ENCODE assay signal across 19 mouse cellular contexts in the genomic region with DNA sequence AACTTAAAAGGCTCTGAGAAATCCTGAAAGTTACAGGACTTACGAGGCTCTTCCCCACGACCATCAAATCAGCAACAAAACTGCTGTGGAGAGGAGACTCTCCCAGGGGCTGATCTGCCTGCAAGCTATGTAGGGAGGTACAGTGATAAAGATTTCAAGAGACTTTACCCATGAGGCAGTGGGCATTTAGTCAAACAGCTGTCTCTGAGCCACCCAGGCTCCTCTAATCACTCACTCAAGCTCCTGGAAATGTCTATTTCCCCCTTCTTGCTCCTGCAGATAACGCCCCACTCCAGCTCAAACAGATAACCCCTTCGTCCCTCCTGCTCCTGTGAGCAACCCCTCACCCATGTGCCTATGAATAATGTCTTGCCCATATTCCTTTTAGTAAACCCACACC.
A peak's percentile ranks its signal among the peaks of the same experiment; 100 is the strongest.
DNase-seq lines count a peak whose midpoint lies in the region; ATAC-seq and TF ChIP-seq lines count a peak whose summit lies in the region.
"Had no signal": no experiment of that assay in that cellular context is flagged by ENCODE, and none has a peak within 500 bp of the region (broad histone marks: within the 10 kb centered on the region; RNA-seq: fewer than 3 reads in every experiment).

No protein-coding gene starts in this region.

- H3K27me3 ChIP-seq in MEL (ENCODE audit: control insufficient read depth in 1 of 2, insufficient read depth in 2 of 2, low read length in 2 of 2): no peaks in the 10 kb centered on the region
- no peaks in the 10 kb centered on the region for H3K27me3 ChIP-seq in liver, embryonic 13.5 days
- no peaks in the 10 kb centered on the region for H3K27me3 ChIP-seq in cerebellum, adult 2 months (ENCODE audit: control insufficient read depth, insufficient read depth, low read length)
- H3K27me3 ChIP-seq: embryonic facial prominence, embryonic 12.5 days; forebrain, embryonic 15.5 days; heart, embryonic 13.5 days; intestine, embryonic 15.5 days; Patski had no signal

- H3K79me2 ChIP-seq in MEL (ENCODE audit: control insufficient read depth, insufficient read depth, low read length, poor library complexity): no peaks in the 10 kb centered on the region

- TF ChIP-seq EP300 in MEL (IDR thresholded peaks at IDR 0.05; ENCODE audit: low read depth in 1 of 2, low read length in 2 of 2): peak in 1 of 2 experiments; percentile 39; a peak in 1 of 4 replicates

- WGBS in liver, embryonic 13.5 days (ENCODE audit: insufficient replicate concordance): 21% methylated on average over 4 of the region's 4 CpGs
- WGBS in cerebellum, adult 2 months: 95% methylated on average over 4 of the region's 4 CpGs

- intact Hi-C loops in gastrocnemius, postnatal 36 days (cut with DNase I): no loop called here

- no peak overlapping the region for H3K4me3 ChIP-seq in MEL (ENCODE audit: control insufficient read depth in 1 of 2, insufficient read depth in 1 of 2, low read depth in 2 of 2, low read length in 2 of 2)
- no peak overlapping the region for H3K4me3 ChIP-seq in liver, embryonic 13.5 days (replicated peaks)
- no peak overlapping the region for H3K4me3 ChIP-seq in cerebellum, adult 2 months (replicated peaks; ENCODE audit: insufficient read depth, low read depth, low read length)
- H3K4me3 ChIP-seq: embryonic facial prominence, embryonic 12.5 days; forebrain, embryonic 15.5 days; heart, embryonic 13.5 days; intestine, embryonic 15.5 days had no signal

- ATAC-seq in liver, embryonic 13.5 days (ENCODE audit: low read depth): peak; percentile 96
- ATAC-seq: activated CD4-positive, CD25-positive, alpha-beta regulatory T cell, adult 4 months; forebrain, embryonic 15.5 days; intestine, embryonic 15.5 days; Patski had no signal

- no peak overlapping the region for H3K4me2 ChIP-seq in liver, embryonic 13.5 days
- H3K4me2 ChIP-seq: embryonic facial prominence, embryonic 12.5 days; forebrain, embryonic 15.5 days; heart, embryonic 13.5 days; hindbrain, embryonic 14.5 days; intestine, embryonic 15.5 days had no signal

- H3K27ac ChIP-seq in MEL (ENCODE audit: control insufficient read depth, low read depth, low read length): no peak overlapping the region
- H3K27ac ChIP-seq in liver, embryonic 13.5 days: no peak overlapping the region
- no peak overlapping the region for H3K27ac ChIP-seq in cerebellum, adult 2 months (ENCODE audit: insufficient read depth, low read length)
- H3K27ac ChIP-seq: embryonic facial prominence, embryonic 12.5 days; forebrain, embryonic 15.5 days; heart, embryonic 13.5 days; hindbrain, embryonic 14.5 days; intestine, embryonic 15.5 days had no signal

- no peak overlapping the region for H3K9ac ChIP-seq in MEL (ENCODE audit: control insufficient read depth, low read depth, low read length, poor library complexity, severe bottlenecking)
- no peak overlapping the region for H3K9ac ChIP-seq in liver, embryonic 13.5 days
- H3K9ac ChIP-seq: embryonic facial prominence, embryonic 12.5 days; forebrain, embryonic 15.5 days; heart, embryonic 13.5 days; hindbrain, embryonic 14.5 days; intestine, embryonic 15.5 days had no signal

- no peaks in the 10 kb centered on the region; a peak in 1 of 4 replicates for H3K36me3 ChIP-seq in MEL (ENCODE audit: control insufficient read depth in 1 of 2, insufficient read depth in 2 of 2, low read length in 2 of 2)
- H3K36me3 ChIP-seq in liver, embryonic 13.5 days: no peaks in the 10 kb centered on the region
- H3K36me3 ChIP-seq: embryonic facial prominence, embryonic 12.5 days; forebrain, embryonic 15.5 days; heart, embryonic 13.5 days; intestine, embryonic 15.5 days had no signal

- peak; percentile 28 for DNase-seq in MEL (ENCODE audit: low read depth, low spot score)
- DNase-seq in c-Kit-positive CD71-positive TER-119-negative erythroid progenitor cells, embryonic 14.5 days (ENCODE audit: low read depth): peak; percentile 11
- DNase-seq in liver, embryonic 13.5 days: peak; percentile 4
- DNase-seq in yolk sac, embryonic 10.5 days (ENCODE audit: low spot score): peak; percentile 9
- DNase-seq in cerebellum, adult 2 months: no peak
- no peak for DNase-seq in thymus, postnatal 10 days (ENCODE audit: low spot score in 2 of 2)
- no peak for DNase-seq in gastrocnemius, postnatal 36 days
- DNase-seq: adrenal gland, postnatal 14 days; cerebellum, adult 9-10 months; cerebellum, postnatal 25 days; gastrocnemius, postnatal 14 days; heart, postnatal 36 days had no signal

- no peak for TF ChIP-seq POLR2A in MEL (IDR thresholded peaks at IDR 0.05; ENCODE audit: control insufficient read depth in 1 of 2, insufficient read depth in 1 of 2, low read depth in 1 of 2, low read length in 2 of 2, poor library complexity in 1 of 2)
- TF ChIP-seq POLR2A in cerebellum, adult 2 months (IDR thresholded peaks at IDR 0.05; ENCODE audit: borderline replicate concordance, insufficient read depth, low read length): no peak

- no peak for TF ChIP-seq CTCF in MEL (IDR thresholded peaks at IDR 0.05 in 2 of 3, conservative IDR thresholded peaks at IDR 0.05 in 1 of 3; ENCODE audit: control insufficient read depth in 1 of 3, insufficient read depth in 1 of 3, low read depth in 2 of 3, low read length in 3 of 3, poor library complexity in 1 of 3, severe bottlenecking in 1 of 3)
- TF ChIP-seq CTCF in cerebellum, adult 2 months (IDR thresholded peaks at IDR 0.05; ENCODE audit: borderline replicate concordance, insufficient read depth, low read depth, low read length): no peak

- TF ChIP-seq RAD21 in MEL (IDR thresholded peaks at IDR 0.05; ENCODE audit: low read depth, low read length): no peak

- H3K9me3 ChIP-seq in MEL (replicated peaks; ENCODE audit: insufficient read depth, low read length): no peaks in the 10 kb centered on the region
- no peaks in the 10 kb centered on the region for H3K9me3 ChIP-seq in liver, embryonic 13.5 days (replicated peaks)
- H3K9me3 ChIP-seq: embryonic facial prominence, embryonic 12.5 days; forebrain, embryonic 15.5 days; heart, embryonic 13.5 days; intestine, embryonic 15.5 days had no signal

- H3K4me1 ChIP-seq in MEL (ENCODE audit: control insufficient read depth in 1 of 2, insufficient read depth in 2 of 2, low read length in 2 of 2): peaks cover 4 to 8% of the 10 kb centered on the region in 2 experiments; a peak in 1 of 4 replicates
- peaks cover 20% of the 10 kb centered on the region for H3K4me1 ChIP-seq in liver, embryonic 13.5 days (replicated peaks)
- no peaks in the 10 kb centered on the region for H3K4me1 ChIP-seq in cerebellum, adult 2 months (ENCODE audit: control insufficient read depth, insufficient read depth, low read length)
- H3K4me1 ChIP-seq: embryonic facial prominence, embryonic 12.5 days; heart, embryonic 13.5 days; intestine, embryonic 15.5 days had no signal

TF ChIP-seq in MEL, 35 proteins besides CTCF, POLR2A, EP300 and RAD21:
- TF ChIP-seq TCF12 (IDR thresholded peaks at IDR 0.05; ENCODE audit: low read depth, low read length) (peak; percentile 60; the same call in 1 of the 2 replicates), ZNF384 (IDR thresholded peaks at IDR 0.05; ENCODE audit: low read depth, low read length) (no peak), JUND (IDR thresholded peaks at IDR 0.05; ENCODE audit: low read depth, low read length) (no peak), CHD2 (IDR thresholded peaks at IDR 0.05; ENCODE audit: low read length) (no peak), USF2 (IDR thresholded peaks at IDR 0.05; ENCODE audit: borderline replicate concordance in 1 of 2, insufficient read depth in 1 of 2, low read depth in 1 of 2, low read length in 2 of 2) (no peak), GATA1 (IDR thresholded peaks at IDR 0.05; ENCODE audit: low read depth, low read length) (peak; percentile 37), MYB (IDR thresholded peaks at IDR 0.05; ENCODE audit: low read depth, low read length) (no peak), BHLHE40 (IDR thresholded peaks at IDR 0.05; ENCODE audit: borderline replicate concordance, low read depth, low read length) (no peak), TBP (IDR thresholded peaks at IDR 0.05; ENCODE audit: low read depth, low read length) (no peak), USF1 (IDR thresholded peaks at IDR 0.05; ENCODE audit: low read depth, low read length) (no peak), ZMIZ1 (IDR thresholded peaks at IDR 0.05; ENCODE audit: low read depth, low read length) (no peak), UBTF (IDR thresholded peaks at IDR 0.05; ENCODE audit: borderline replicate concordance, insufficient read depth, low read depth, low read length) (no peak), CHD1 (IDR thresholded peaks at IDR 0.05; ENCODE audit: low read depth, low read length) (no peak), TAL1 (IDR thresholded peaks at IDR 0.05; ENCODE audit: low read length) (peak; percentile 32; the same call in 1 of the 2 replicates), ZC3H11A (IDR thresholded peaks at IDR 0.05; ENCODE audit: low read depth, low read length) (no peak), ZKSCAN1 (IDR thresholded peaks at IDR 0.05; ENCODE audit: low read depth, low read length) (no peak), MAFK (IDR thresholded peaks at IDR 0.05; ENCODE audit: borderline replicate concordance, low read depth, low read length) (no peak), GABPA (IDR thresholded peaks at IDR 0.05; ENCODE audit: low read depth, low read length) (no peak), MAZ (IDR thresholded peaks at IDR 0.05; ENCODE audit: low read depth, low read length) (no peak), SIN3A (IDR thresholded peaks at IDR 0.05; ENCODE audit: low read length) (no peak), MYC (IDR thresholded peaks at IDR 0.05; ENCODE audit: low read depth, low read length) (no peak), MEF2A (IDR thresholded peaks at IDR 0.05; ENCODE audit: extremely low read depth, insufficient replicate concordance, low read depth, low read length, poor library complexity, severe bottlenecking) (no peak), NELFE (IDR thresholded peaks at IDR 0.05; ENCODE audit: low read depth, low read length) (no peak), SMC3 (IDR thresholded peaks at IDR 0.05; ENCODE audit: low read depth, low read length) (no peak), ELF1 (IDR thresholded peaks at IDR 0.05; ENCODE audit: low read depth, low read length) (no peak), ETS1 (IDR thresholded peaks at IDR 0.05; ENCODE audit: low read depth, low read length) (peak; percentile 42; the same call in 1 of the 2 replicates), POLR2AphosphoS5 (IDR thresholded peaks at IDR 0.05; ENCODE audit: borderline replicate concordance, low read depth, low read length) (no peak), KAT2A (conservative IDR thresholded peaks at IDR 0.05; ENCODE audit: low read depth, low read length) (no peak), HCFC1 (IDR thresholded peaks at IDR 0.05; ENCODE audit: low read depth, low read length) (no peak), E2F4 (IDR thresholded peaks at IDR 0.05; ENCODE audit: borderline replicate concordance, low read depth, low read length) (no peak)

Comparison
In these comparisons a context has a peak if more than half of its experiments do, and no peak if none do; other contexts are left out.
1. DNase-seq: peak in MEL (single experiment), c-Kit-positive CD71-positive TER-119-negative erythroid progenitor cells, embryonic 14.5 days (single experiment), liver, embryonic 13.5 days (single experiment) and yolk sac, embryonic 10.5 days (single experiment); none in cerebellum, adult 2 months (0 of 2), thymus, postnatal 10 days (0 of 2) and gastrocnemius, postnatal 36 days (0 of 2).